Mouse (Mus musculus) heart, embryonic 15.5 days (tissue): ENCODE data around the gene Tescl. TPM values are rescaled to one million over a fixed set of nuclear protein-coding genes. Genes with fewer than 3 reads are reported as not detected.

ENCODE experiments used
- ATAC-seq: fragments of 200-750 bp; cut with Nextera tagmentation; replicated peaks from 2 replicates; pipeline ENCODE4 v1.8.0; 2017; ENCODE audit warnings: low read depth, moderate TSS enrichment; ENCODE audit not compliant: insufficient number of reproducible peaks, insufficient read depth, low FRiP score
- H3K27ac ChIP-seq: fragments of 300-500 bp; sonication (generic); 2 replicates; pipeline ENCODE4 v1.5.1; 2015; ENCODE audit warnings: mild to moderate bottlenecking, inconsistent platforms
- H3K27me3 ChIP-seq: fragments of 300-500 bp; sonication (generic); 2 replicates; pipeline ENCODE4 v1.6.1; 2015; ENCODE audit warnings: inconsistent platforms
- H3K36me3 ChIP-seq: fragments of 300-500 bp; sonication (generic); 2 replicates; pipeline ENCODE4 v1.6.1; 2015; ENCODE audit warnings: mild to moderate bottlenecking, inconsistent platforms
- H3K4me1 ChIP-seq: fragments of 300-500 bp; sonication (generic); replicated peaks from 2 replicates; pipeline ENCODE4 v1.6.1; 2015; ENCODE audit warnings: inconsistent platforms
- H3K4me2 ChIP-seq: fragments of 300-500 bp; sonication (generic); 2 replicates; pipeline ENCODE4 v1.6.1; 2015; ENCODE audit warnings: inconsistent platforms, mild to moderate bottlenecking, moderate library complexity
- H3K4me3 ChIP-seq: fragments of 300-500 bp; sonication (generic); 2 replicates; pipeline ENCODE4 v1.5.1; 2015; ENCODE audit warnings: mild to moderate bottlenecking, inconsistent platforms
- H3K9ac ChIP-seq: fragments of 300-500 bp; sonication (generic); 2 replicates; pipeline ENCODE4 v1.6.1; 2015; ENCODE audit warnings: mild to moderate bottlenecking, inconsistent platforms
- H3K9me3 ChIP-seq: fragments of 300-500 bp; sonication (generic); replicated peaks from 2 replicates; pipeline ENCODE4 v1.6.1; 2016; ENCODE audit warnings: inconsistent platforms
- WGBS: fragments of 180-500 bp; shearing (Covaris S2); methylation state at CpG from one replicate; pipeline ENCODE4 v1.1.7; 2015; ENCODE audit warnings: mixed read lengths; 5-methylcytosine and 5-hydroxymethylcytosine counted together
- polyA plus RNA-seq: library from polyadenylated mRNA; unstranded; fragments of >200 nt; fragmentation: Nextera tagmentation; extraction: Ambion mirVana; gene quantifications from 2 replicates; pipeline ENCODE4 v1.2.1, GENCODE M21; 2015

The Tescl gene
- polyA plus RNA-seq, 1 experiment from 2014 or later = not detected

- ATAC-seq = no peak
- H3K9ac ChIP-seq = no peak overlapping the region
These were observed 38.0 kb upstream of the Tescl start for GRCm38 (mm10) chr7:24371809-24372145.

GRCm38 (mm10) chr7:24371012-24371808, 37.5 kb upstream of the Tescl start:
- Histone ChIP-seq H3K27ac (no peak overlapping the region), H3K9me3 (no peaks in the 10 kb centered on the region), H3K27me3 (no peaks in the 10 kb centered on the region), H3K4me3 (peak overlapping the region; percentile 32; the same call in 1 of the 2 replicates), H3K36me3 (no peaks in the 10 kb centered on the region), H3K4me1 (peaks cover 11% of the 10 kb centered on the region), H3K4me2 (0 out of 2 replicates have a peak overlapping the region, but pooled peaks have one; percentile 16), H3K9ac (no peak overlapping the region)
- WGBS = 56% methylated on average over 7 of the region's 7 CpGs
- ATAC-seq = no peak

More at GRCm38 (mm10) chr7:24371809-24372145, 38.0 kb upstream of the Tescl start:
- Histone ChIP-seq H3K9me3 (no peaks in the 10 kb centered on the region), H3K4me1 (peaks cover 14% of the 10 kb centered on the region), H3K27me3 (no peaks in the 10 kb centered on the region), H3K4me3 (peak overlapping the region; percentile 32; the same call in 1 of the 2 replicates), H3K36me3 (no peaks in the 10 kb centered on the region), H3K4me2 (0 out of 2 replicates have a peak overlapping the region, but pooled peaks have one; percentile 16), H3K27ac (no peak overlapping the region)
- 49% methylated on average over 3 of the region's 3 CpGs for WGBS

GRCm38 (mm10) chr7:24369731-24370541, 36.2 kb upstream of the Tescl start, which contains the start of gene Kcnn4:
Kcnn4 (plus strand) TSS chr7:24370263.
- peaks cover 13% of the 10 kb centered on the region for H3K4me1 ChIP-seq
- no peak within 1 kb of the TSS for H3K9ac ChIP-seq
- H3K27me3 ChIP-seq = no peaks in the 10 kb centered on the region
- WGBS = 31% methylated on average over 23 of the region's 23 CpGs
- peak within 1 kb of the TSS; percentile 32 for H3K4me3 ChIP-seq
- ATAC-seq = no peak; the same call in 1 of the 2 replicates
- no peaks in the 10 kb centered on the region for H3K9me3 ChIP-seq
- H3K27ac ChIP-seq = no peak within 1 kb of the TSS; the same call in 1 of the 2 replicates
- peak within 1 kb of the TSS; percentile 16; the same call in 1 of the 2 replicates for H3K4me2 ChIP-seq
- H3K36me3 ChIP-seq = no peaks in the 10 kb centered on the region

GRCm38 (mm10) chr7:24368946-24369345, 35.2 kb upstream of the Tescl start:
- Histone ChIP-seq H3K27ac (no peak overlapping the region), H3K4me1 (peaks cover 13% of the 10 kb centered on the region), H3K9ac (no peak overlapping the region), H3K36me3 (no peaks in the 10 kb centered on the region), H3K27me3 (no peaks in the 10 kb centered on the region), H3K9me3 (no peaks in the 10 kb centered on the region), H3K4me2 (no peak overlapping the region), H3K4me3 (no peak overlapping the region)
- ATAC-seq = no peak
- WGBS = 82% methylated on average over 7 of the region's 7 CpGs

- Histone ChIP-seq H3K36me3 (no peaks in the 10 kb centered on the region), H3K9ac (no peak overlapping the region), H3K4me3 (no peak overlapping the region), H3K27me3 (no peaks in the 10 kb centered on the region), H3K4me1 (peaks cover 6% of the 10 kb centered on the region), H3K27ac (no peak overlapping the region), H3K4me2 (no peak overlapping the region), H3K9me3 (no peaks in the 10 kb centered on the region)
- 62% methylated on average over 4 of the region's 4 CpGs for WGBS
- ATAC-seq = no peak
These were observed 34.5 kb upstream of the Tescl start for GRCm38 (mm10) chr7:24368226-24368625.

GRCm38 (mm10) chr7:24366716-24367632, 33.2 kb upstream of the Tescl start:
- no peak overlapping the region for H3K4me2 ChIP-seq
- 0 out of 2 replicates have a peak, but pooled peaks cover 5% of the 10 kb centered on the region for H3K4me1 ChIP-seq
- ATAC-seq = no peak
- H3K36me3 ChIP-seq = no peaks in the 10 kb centered on the region
- H3K9ac ChIP-seq = no peak overlapping the region
- H3K9me3 ChIP-seq = no peaks in the 10 kb centered on the region
- WGBS = 67% methylated on average over 15 of the region's 15 CpGs
- H3K27me3 ChIP-seq = no peaks in the 10 kb centered on the region
- no peak overlapping the region for H3K27ac ChIP-seq
- H3K4me3 ChIP-seq = no peak overlapping the region

- Histone ChIP-seq H3K27me3 (no peaks in the 10 kb centered on the region), H3K9me3 (no peaks in the 10 kb centered on the region), H3K4me2 (no peak overlapping the region), H3K9ac (no peak overlapping the region), H3K4me1 (0 out of 2 replicates have a peak, but pooled peaks cover 5% of the 10 kb centered on the region), H3K27ac (no peak overlapping the region), H3K36me3 (no peaks in the 10 kb centered on the region), H3K4me3 (no peak overlapping the region)
- ATAC-seq = no peak
- WGBS = 61% methylated on average over 5 of the region's 5 CpGs
These were observed 31.7 kb upstream of the Tescl start for GRCm38 (mm10) chr7:24365258-24366014.

- no peaks in the 10 kb centered on the region for H3K9me3 ChIP-seq
- no peak overlapping the region for H3K4me2 ChIP-seq
- ATAC-seq = 0 out of 2 replicates have a peak, but pooled peaks have one; percentile 29
- 21% methylated on average over 10 of the region's 10 CpGs for WGBS
- H3K27me3 ChIP-seq = no peaks in the 10 kb centered on the region
- H3K4me1 ChIP-seq = 0 out of 2 replicates have a peak, but pooled peaks cover 3% of the 10 kb centered on the region
- no peak overlapping the region for H3K27ac ChIP-seq
- no peaks in the 10 kb centered on the region for H3K36me3 ChIP-seq
- H3K9ac ChIP-seq = no peak overlapping the region
- H3K4me3 ChIP-seq = no peak overlapping the region
These were observed 31.1 kb upstream of the Tescl start for GRCm38 (mm10) chr7:24364827-24365226.

- Histone ChIP-seq H3K36me3 (no peaks in the 10 kb centered on the region), H3K9me3 (no peaks in the 10 kb centered on the region), H3K4me3 (no peak overlapping the region), H3K9ac (no peak overlapping the region), H3K27me3 (no peaks in the 10 kb centered on the region), H3K4me2 (no peak overlapping the region), H3K27ac (no peak overlapping the region), H3K4me1 (0 out of 2 replicates have a peak, but pooled peaks cover 3% of the 10 kb centered on the region)
- 19% methylated on average over 7 of the region's 7 CpGs for whole genome bisulfite sequencing
- no peak for ATAC-seq
These were observed 29.5 kb upstream of the Tescl start for GRCm38 (mm10) chr7:24363228-24363627.

- Histone ChIP-seq H3K9me3 (no peaks in the 10 kb centered on the region), H3K4me2 (no peak overlapping the region), H3K4me1 (0 out of 2 replicates have a peak, but pooled peaks cover 3% of the 10 kb centered on the region), H3K36me3 (no peaks in the 10 kb centered on the region), H3K27me3 (no peaks in the 10 kb centered on the region), H3K4me3 (no peak overlapping the region), H3K9ac (no peak overlapping the region), H3K27ac (no peak overlapping the region)
- ATAC-seq = no peak
- WGBS = 63% methylated on average over 4 of the region's 4 CpGs
These were observed 27.3 kb upstream of the Tescl start for GRCm38 (mm10) chr7:24361001-24361400.
